In the genomic region with DNA sequence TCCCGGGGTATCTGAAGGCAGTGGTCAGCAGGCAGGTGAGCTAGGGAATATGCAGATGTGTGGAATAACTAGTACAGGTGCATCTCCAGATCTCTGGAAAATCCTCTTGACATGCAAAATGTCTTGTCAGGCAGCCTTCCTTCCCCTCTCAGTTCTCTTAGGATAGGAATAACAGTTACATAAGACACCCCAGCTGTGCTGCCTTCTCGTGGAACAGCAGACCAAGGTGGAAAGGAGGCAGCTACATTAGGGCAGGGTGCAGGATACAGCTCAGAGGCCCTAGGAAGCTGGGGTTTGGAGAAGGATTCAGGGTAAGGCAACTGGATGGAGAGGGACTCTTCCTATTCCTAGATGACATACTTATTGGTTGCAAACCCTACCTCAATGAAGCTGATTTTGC, we compare ENCODE assay signal across 26 mouse cellular contexts.
"Had no signal": no experiment of that assay in that cellular context is flagged by ENCODE, and none has a peak within 500 bp of the region (broad histone marks: within the 10 kb centered on the region; RNA-seq: fewer than 3 reads in every experiment).

No protein-coding gene starts in this region.

- DNase-seq: gastrocnemius, postnatal 14 days; gastrocnemius, postnatal 36 days; heart, adult 11 months; heart, adult 2 months; heart, postnatal 14 days; heart, postnatal 36 days; kidney, adult 11 months; kidney, adult 2 months; kidney, adult 9 months; kidney, postnatal 14 days; kidney, postnatal 36 days; layer of hippocampus, postnatal 36 days; left cerebral cortex, postnatal 4 days had no signal

- H3K4me3 ChIP-seq: heart, adult 2 months; heart, embryonic 13.5 days; heart, embryonic 15.5 days; hindbrain, embryonic 13.5 days; hindbrain, embryonic 15.5 days; kidney, embryonic 15.5 days; limb, embryonic 13.5 days; limb, embryonic 15.5 days; liver, embryonic 12.5 days had no signal

- H3K36me3 ChIP-seq: heart, embryonic 13.5 days; heart, embryonic 15.5 days; hindbrain, embryonic 13.5 days; hindbrain, embryonic 15.5 days; kidney, embryonic 15.5 days; limb, embryonic 13.5 days; limb, embryonic 15.5 days; liver, embryonic 12.5 days had no signal

- H3K27ac ChIP-seq: heart, adult 2 months; heart, embryonic 13.5 days; heart, embryonic 15.5 days; hindbrain, embryonic 13.5 days; hindbrain, embryonic 15.5 days; hindbrain, postnatal 0 days; kidney, embryonic 15.5 days; kidney, postnatal 0 days; limb, embryonic 13.5 days; limb, embryonic 15.5 days; liver, embryonic 12.5 days; liver, embryonic 14.5 days had no signal

- H3K9ac ChIP-seq: heart, embryonic 13.5 days; heart, embryonic 15.5 days; hindbrain, embryonic 13.5 days; hindbrain, embryonic 15.5 days; kidney, embryonic 15.5 days; limb, embryonic 13.5 days; limb, embryonic 15.5 days; liver, embryonic 12.5 days; liver, embryonic 14.5 days had no signal

- H3K4me2 ChIP-seq: heart, embryonic 11.5 days; heart, embryonic 13.5 days; heart, embryonic 15.5 days; hindbrain, embryonic 13.5 days; hindbrain, embryonic 15.5 days; kidney, embryonic 15.5 days; limb, embryonic 13.5 days; limb, embryonic 15.5 days; liver, embryonic 12.5 days had no signal

- H3K27me3 ChIP-seq: heart, embryonic 15.5 days; hindbrain, embryonic 13.5 days; hindbrain, embryonic 15.5 days; kidney, embryonic 15.5 days; limb, embryonic 13.5 days; limb, embryonic 15.5 days; liver, embryonic 12.5 days had no signal

- H3K9me3 ChIP-seq: heart, embryonic 13.5 days; heart, embryonic 15.5 days; hindbrain, embryonic 13.5 days; hindbrain, embryonic 15.5 days; kidney, embryonic 15.5 days; limb, embryonic 13.5 days; limb, embryonic 15.5 days; liver, embryonic 12.5 days had no signal

- ATAC-seq: hindbrain, postnatal 0 days; intestine, embryonic 16.5 days; liver, embryonic 12.5 days had no signal

- H3K4me1 ChIP-seq: heart, embryonic 13.5 days; heart, embryonic 15.5 days; kidney, embryonic 15.5 days; limb, embryonic 15.5 days; liver, embryonic 12.5 days had no signal
